Comparison of ENCODE assay signal across 22 mouse cellular contexts in genomic region chr5:64643584-64643983, GRCm38 (mm10).
DNase-seq lines count a peak whose midpoint lies in the region; ATAC-seq and TF ChIP-seq lines count a peak whose summit lies in the region.
"Had no signal": no experiment of that assay in that cellular context is flagged by ENCODE, and none has a peak within 500 bp of the region (broad histone marks: within the 10 kb centered on the region; RNA-seq: fewer than 3 reads in every experiment).

No protein-coding gene starts in this region.

- no peak for TF ChIP-seq RAD21 in MEL (IDR thresholded peaks at IDR 0.05; ENCODE audit: low read depth, low read length)

- H3K9ac ChIP-seq in MEL (ENCODE audit: control insufficient read depth, low read depth, low read length, poor library complexity, severe bottlenecking) = no peak overlapping the region

- TF ChIP-seq POLR2A in MEL (IDR thresholded peaks at IDR 0.05; ENCODE audit: control insufficient read depth in 1 of 2, insufficient read depth in 1 of 2, low read depth in 1 of 2, low read length in 2 of 2, poor library complexity in 1 of 2) = no peak

- peak; percentile 86 for ATAC-seq in G1E (ENCODE audit: extremely low read depth, insufficient number of reproducible peaks, low FRiP score, poor library complexity, severe bottlenecking)
- ATAC-seq: activated CD4-positive, CD25-positive, alpha-beta regulatory T cell, adult 4 months; CD4-positive, CD25-positive, alpha-beta regulatory T cell, adult 4 months; Patski had no signal

- TF ChIP-seq CTCF in G1E (IDR thresholded peaks at IDR 0.05; ENCODE audit: low read depth, low read length) = no peak
- no peak for TF ChIP-seq CTCF in MEL (IDR thresholded peaks at IDR 0.05 in 2 of 3, conservative IDR thresholded peaks at IDR 0.05 in 1 of 3; ENCODE audit: control insufficient read depth in 1 of 3, insufficient read depth in 1 of 3, low read depth in 2 of 3, low read length in 3 of 3, poor library complexity in 1 of 3, severe bottlenecking in 1 of 3)

- H3K9me3 ChIP-seq in G1E (replicated peaks) = peaks cover 9% of the 10 kb centered on the region
- H3K9me3 ChIP-seq in MEL (replicated peaks; ENCODE audit: insufficient read depth, low read length) = no peaks in the 10 kb centered on the region

- peak; percentile 37 to 67; a peak in 3 of 4 replicates for TF ChIP-seq EP300 in MEL (IDR thresholded peaks at IDR 0.05; ENCODE audit: low read depth in 1 of 2, low read length in 2 of 2)

- no peaks in the 10 kb centered on the region for H3K36me3 ChIP-seq in G1E (replicated peaks)
- no peaks in the 10 kb centered on the region for H3K36me3 ChIP-seq in MEL (ENCODE audit: control insufficient read depth in 1 of 2, insufficient read depth in 2 of 2, low read length in 2 of 2)

- H3K27me3 ChIP-seq in G1E (ENCODE audit: insufficient read depth, low read length) (no peaks in the 10 kb centered on the region), MEL (ENCODE audit: control insufficient read depth in 1 of 2, insufficient read depth in 2 of 2, low read length in 2 of 2) (no peaks in the 10 kb centered on the region)
- H3K27me3 ChIP-seq: CH12.LX, Patski had no signal

- H3K4me1 ChIP-seq in G1E (ENCODE audit: insufficient read depth, low read depth, low read length) (peaks cover 37% of the 10 kb centered on the region), MEL (ENCODE audit: control insufficient read depth in 1 of 2, insufficient read depth in 2 of 2, low read length in 2 of 2) (peaks cover 0 to 5% of the 10 kb centered on the region in 2 experiments; a peak in 2 of 4 replicates)

- no peaks in the 10 kb centered on the region for H3K79me2 ChIP-seq in MEL (ENCODE audit: control insufficient read depth, insufficient read depth, low read length, poor library complexity)

- peak; percentile 34 for DNase-seq in heart, adult 11 months
- no peak for DNase-seq in heart, postnatal 14 days
- DNase-seq in G1E (ENCODE audit: low spot score) (no peak), MEL (ENCODE audit: low read depth, low spot score) (peak; percentile 25)
- DNase-seq in left cerebral cortex, postnatal 14 days (ENCODE audit: low spot score in 2 of 2) = no peak
- DNase-seq in thymus, postnatal 4 days = no peak
- DNase-seq: adrenal gland, adult 2 months; adrenal gland, adult 8-10 months; adrenal gland, postnatal 10 days; adrenal gland, postnatal 14 days; adrenal gland, postnatal 25 days; adrenal gland, postnatal 36 days; B cell, adult 2 months; cerebellum, adult 11 months; cerebellum, adult 11-12 months; cerebellum, adult 18-20 months; cerebellum, adult 2 months; cerebellum, adult 8-10 months had no signal

- intact Hi-C loops in heart, postnatal 14 days (cut with DNase I) = no loop called here
- intact Hi-C loops in left cerebral cortex, postnatal 14 days (cut with DNase I) = no loop called here

- H3K4me3 ChIP-seq in G1E (ENCODE audit: low read depth, low read length) = no peak overlapping the region
- H3K4me3 ChIP-seq in MEL (ENCODE audit: control insufficient read depth in 1 of 2, insufficient read depth in 1 of 2, low read depth in 2 of 2, low read length in 2 of 2) = no peak overlapping the region

- no peak overlapping the region for H3K27ac ChIP-seq in MEL (ENCODE audit: control insufficient read depth, low read depth, low read length)

TF ChIP-seq in MEL, 35 proteins besides CTCF, POLR2A, EP300 and RAD21:
- TF ChIP-seq KAT2A (conservative IDR thresholded peaks at IDR 0.05; ENCODE audit: low read depth, low read length) (no peak), MAZ (IDR thresholded peaks at IDR 0.05; ENCODE audit: low read depth, low read length) (peak; percentile 52; the same call in 1 of the 2 replicates), CHD2 (IDR thresholded peaks at IDR 0.05; ENCODE audit: low read length) (no peak), TBP (IDR thresholded peaks at IDR 0.05; ENCODE audit: low read depth, low read length) (no peak), GATA1 (IDR thresholded peaks at IDR 0.05; ENCODE audit: low read depth, low read length) (peak; percentile 63), ELF1 (IDR thresholded peaks at IDR 0.05; ENCODE audit: low read depth, low read length) (no peak), POLR2AphosphoS5 (IDR thresholded peaks at IDR 0.05; ENCODE audit: borderline replicate concordance, low read depth, low read length) (no peak), ETS1 (IDR thresholded peaks at IDR 0.05; ENCODE audit: low read depth, low read length) (peak; percentile 37; the same call in 1 of the 2 replicates), MYC (IDR thresholded peaks at IDR 0.05; ENCODE audit: low read depth, low read length) (no peak), MEF2A (IDR thresholded peaks at IDR 0.05; ENCODE audit: extremely low read depth, insufficient replicate concordance, low read depth, low read length, poor library complexity, severe bottlenecking) (0 out of 2 replicates have a peak, but pooled peaks have one; percentile 22), ZNF384 (IDR thresholded peaks at IDR 0.05; ENCODE audit: low read depth, low read length) (no peak), TCF12 (IDR thresholded peaks at IDR 0.05; ENCODE audit: low read depth, low read length) (peak; percentile 66; the same call in 1 of the 2 replicates), USF1 (IDR thresholded peaks at IDR 0.05; ENCODE audit: low read depth, low read length) (no peak), SMC3 (IDR thresholded peaks at IDR 0.05; ENCODE audit: low read depth, low read length) (no peak), MXI1 (IDR thresholded peaks at IDR 0.05; ENCODE audit: low read depth, low read length) (no peak)

Comparison
In these comparisons a context has a peak if more than half of its experiments do, and no peak if none do; other contexts are left out.
1. DNase-seq: peak in heart, adult 11 months (single experiment) and MEL (single experiment); none in heart, postnatal 14 days (0 of 2), G1E (single experiment), left cerebral cortex, postnatal 14 days (0 of 2) and thymus, postnatal 4 days (single experiment).